Mouse (Mus musculus): ENCODE measurements at regions not wholly inside any gene's neighbourhood (a gene's known extent, or its start where the extent isn't known, plus 50 kb on each side); places are given as distances from the start of the nearest gene placed in this dataset.

DNA sequence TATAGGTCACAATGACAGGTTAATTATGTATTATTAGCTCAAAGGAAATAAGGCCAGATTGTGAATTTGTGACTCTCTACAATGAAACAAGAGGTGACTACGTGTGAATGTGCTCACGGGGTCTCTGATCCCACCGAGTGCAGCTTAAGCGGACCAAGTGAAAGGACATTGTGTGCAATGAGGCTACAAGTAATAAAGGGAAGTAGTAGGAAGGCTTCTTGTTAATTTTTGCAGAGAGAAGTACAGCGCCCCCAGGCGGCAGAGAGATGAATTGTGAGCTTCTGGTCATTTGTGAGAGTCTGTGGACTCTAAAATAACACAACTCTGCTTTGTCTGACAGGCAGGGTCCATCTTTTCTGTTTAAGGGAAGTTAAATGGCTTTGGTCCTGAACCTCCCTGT lies 73.9 kb upstream of the Gls start:
- TF ChIP-seq POLR2A (IDR thresholded peaks at IDR 0.05; ENCODE audit: insufficient read depth, low read depth, low read length): no peak
- TF ChIP-seq CTCF (IDR thresholded peaks at IDR 0.05; ENCODE audit: insufficient read depth, low read depth, low read length): 0 out of 2 replicates have a peak, but pooled peaks have one; percentile 20

Measured in olfactory bulb, adult 2 months (tissue).